Mouse (Mus musculus) limb, embryonic 12.5 days (tissue): ENCODE results near the gene Diaph3. TPM values are rescaled to one million over a fixed set of nuclear protein-coding genes. Genes with fewer than 3 reads are reported as not detected.

ENCODE experiments used
- ATAC-seq: fragments of 200-750 bp; cut with Nextera tagmentation; 2 replicates; pipeline ENCODE4 v1.8.0; 2017; ENCODE audit warnings: low read depth, moderate TSS enrichment; ENCODE audit not compliant: insufficient number of reproducible peaks, insufficient read depth, low FRiP score, low TSS enrichment
- H3K27ac ChIP-seq: fragments of 300-500 bp; sonication (generic); 2 replicates; pipeline ENCODE4 v1.5.1; 2016; ENCODE audit warnings: mild to moderate bottlenecking, moderate library complexity
- H3K27me3 ChIP-seq: fragments of 300-500 bp; sonication (generic); 2 replicates; pipeline ENCODE4 v1.6.1; 2016; ENCODE audit warnings: mild to moderate bottlenecking, moderate library complexity
- H3K36me3 ChIP-seq: fragments of 300-500 bp; sonication (generic); 2 replicates; pipeline ENCODE4 v1.6.1; 2016; ENCODE audit warnings: mild to moderate bottlenecking, moderate library complexity
- H3K4me1 ChIP-seq: fragments of 300-500 bp; sonication (generic); replicated peaks from 2 replicates; pipeline ENCODE4 v1.6.1; 2016
- H3K4me2 ChIP-seq: fragments of 300-500 bp; sonication (generic); 2 replicates; pipeline ENCODE4 v1.6.1; 2016; ENCODE audit warnings: mild to moderate bottlenecking, moderate library complexity
- H3K4me3 ChIP-seq: fragments of 300-500 bp; sonication (generic); replicated peaks from 2 replicates; pipeline ENCODE4 v1.5.1; 2016; ENCODE audit warnings: mild to moderate bottlenecking
- H3K9ac ChIP-seq: fragments of 300-500 bp; sonication (generic); replicated peaks from 2 replicates; pipeline ENCODE4 v1.6.1; 2016; ENCODE audit warnings: mild to moderate bottlenecking, moderate library complexity
- H3K9me3 ChIP-seq: fragments of 300-500 bp; sonication (generic); 2 replicates; pipeline ENCODE4 v1.6.1; 2016; ENCODE audit warnings: mild to moderate bottlenecking, moderate library complexity
- WGBS: fragments of 180-500 bp; shearing (Covaris S2); methylation state at CpG from one replicate; pipeline ENCODE4 v1.1.7; 2016; 5-methylcytosine and 5-hydroxymethylcytosine counted together
- polyA plus RNA-seq: library from polyadenylated mRNA; unstranded; fragments of >200 nt; fragmentation: Nextera tagmentation; extraction: Ambion mirVana; gene quantifications from 2 replicates; pipeline ENCODE4 v1.2.1, GENCODE M21; 2016

Diaph3 gene
- polyA plus RNA-seq, 1 experiment from 2014 or later, result 10.7 TPM

- Histone ChIP-seq H3K4me3 (no peak overlapping the region), H3K27me3 (no peaks in the 10 kb centered on the region), H3K27ac (no peak overlapping the region), H3K4me2 (no peak overlapping the region), H3K9me3 (no peaks in the 10 kb centered on the region), H3K36me3 (no peaks in the 10 kb centered on the region), H3K4me1 (no peaks in the 10 kb centered on the region; the same call in 1 of the 2 replicates), H3K9ac (no peak overlapping the region)
- WGBS, result 90% methylated on average over 3 of the region's 3 CpGs
- no peak for ATAC-seq
Observed at GRCm38 (mm10) chr14:86844075-86844474, 297.0 kb downstream of the Diaph3 start.

DNA sequence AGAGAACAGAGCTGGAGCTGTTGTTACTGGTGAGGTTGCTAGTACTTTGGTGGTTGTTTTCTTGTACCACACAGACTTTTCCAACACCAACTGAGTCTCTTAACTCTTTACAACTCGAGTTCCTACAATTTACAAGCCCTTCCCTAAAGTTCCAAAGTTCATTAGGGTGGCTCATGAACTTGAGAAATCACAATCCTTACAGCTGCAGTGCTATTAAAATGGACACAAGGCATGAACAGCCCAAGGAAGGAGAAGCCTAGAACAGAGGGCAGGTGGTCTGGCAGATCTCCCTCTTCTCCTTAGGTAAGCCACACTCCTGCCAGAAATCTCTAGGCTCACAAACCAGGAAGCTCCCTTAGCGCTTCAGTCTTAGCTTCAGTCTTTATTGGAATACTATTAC lies 303.4 kb downstream of the Diaph3 start:
- H3K4me1 ChIP-seq, result peaks cover 2% of the 10 kb centered on the region
- H3K27ac ChIP-seq, result no peak overlapping the region
- H3K4me3 ChIP-seq, result no peak overlapping the region
- ATAC-seq, result no peak
- no peaks in the 10 kb centered on the region for H3K27me3 ChIP-seq
- H3K9ac ChIP-seq, result no peak overlapping the region
- no peaks in the 10 kb centered on the region for H3K9me3 ChIP-seq
- no peaks in the 10 kb centered on the region for H3K36me3 ChIP-seq
- no peak overlapping the region for H3K4me2 ChIP-seq
- WGBS, result 48% methylated on average over 2 of the region's 2 CpGs

DNA sequence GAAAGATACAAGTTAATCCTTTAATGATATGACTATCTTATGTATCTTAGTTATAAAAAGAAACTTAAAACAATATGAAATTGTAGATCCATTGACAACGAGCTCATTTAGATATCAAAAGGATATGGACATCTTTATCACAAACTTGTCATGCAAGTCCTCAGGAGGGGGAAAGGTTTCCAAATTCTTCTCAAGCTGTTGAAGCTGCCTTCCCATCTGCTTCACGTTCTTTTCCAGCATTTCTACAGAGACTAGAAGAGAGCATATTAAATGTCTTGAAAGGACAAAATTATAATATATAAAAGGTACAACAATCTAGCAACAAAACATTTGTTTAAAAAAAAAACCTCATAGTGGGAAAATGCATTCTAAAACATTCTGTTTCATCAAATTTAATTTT lies 306.2 kb downstream of the Diaph3 start:
- Histone ChIP-seq H3K9me3 (no peaks in the 10 kb centered on the region), H3K4me1 (peaks cover 2% of the 10 kb centered on the region), H3K36me3 (no peaks in the 10 kb centered on the region), H3K27ac (no peak overlapping the region), H3K4me2 (no peak overlapping the region), H3K27me3 (no peaks in the 10 kb centered on the region), H3K9ac (no peak overlapping the region), H3K4me3 (no peak overlapping the region)
- 90% methylated on average over 2 of the region's 2 CpGs for WGBS
- ATAC-seq, result no peak

- no peaks in the 10 kb centered on the region for H3K36me3 ChIP-seq
- no peaks in the 10 kb centered on the region for H3K9me3 ChIP-seq
- H3K27ac ChIP-seq, result no peak overlapping the region
- H3K27me3 ChIP-seq, result no peaks in the 10 kb centered on the region
- WGBS, result 78% methylated on average over 6 of the region's 6 CpGs
- no peak for ATAC-seq
- no peak overlapping the region for H3K4me2 ChIP-seq
- no peak overlapping the region for H3K4me3 ChIP-seq
- H3K9ac ChIP-seq, result no peak overlapping the region
- peaks cover 2% of the 10 kb centered on the region for H3K4me1 ChIP-seq
Observed at GRCm38 (mm10) chr14:86834269-86834668, 306.8 kb downstream of the Diaph3 start.

GRCm38 (mm10) chr14:86833003-86833402 lies 308.0 kb downstream of the Diaph3 start:
- no peaks in the 10 kb centered on the region for H3K9me3 ChIP-seq
- no peak overlapping the region for H3K4me2 ChIP-seq
- no peak overlapping the region for H3K4me3 ChIP-seq
- H3K36me3 ChIP-seq, result no peaks in the 10 kb centered on the region
- H3K9ac ChIP-seq, result no peak overlapping the region
- WGBS, result 40% methylated on average over 4 of the region's 4 CpGs
- H3K4me1 ChIP-seq, result peaks cover 2% of the 10 kb centered on the region; the same call in 1 of the 2 replicates
- no peak for ATAC-seq
- no peak overlapping the region for H3K27ac ChIP-seq
- H3K27me3 ChIP-seq, result no peaks in the 10 kb centered on the region

- ATAC-seq, result no peak
- H3K4me3 ChIP-seq, result no peak overlapping the region
- H3K27ac ChIP-seq, result no peak overlapping the region
- H3K9me3 ChIP-seq, result no peaks in the 10 kb centered on the region
- H3K36me3 ChIP-seq, result no peaks in the 10 kb centered on the region
- no peak overlapping the region for H3K9ac ChIP-seq
- no peak overlapping the region for H3K4me2 ChIP-seq
- no peaks in the 10 kb centered on the region for H3K4me1 ChIP-seq
- 96% methylated on average over 4 of the region's 4 CpGs for WGBS
- H3K27me3 ChIP-seq, result no peaks in the 10 kb centered on the region
Observed at GRCm38 (mm10) chr14:86816246-86816645, 324.8 kb downstream of the Diaph3 start.

GRCm38 (mm10) chr14:86788880-86789641 lies 352.0 kb downstream of the Diaph3 start:
- Histone ChIP-seq H3K27ac (no peak overlapping the region), H3K4me2 (no peak overlapping the region), H3K27me3 (no peaks in the 10 kb centered on the region), H3K9ac (no peak overlapping the region), H3K9me3 (no peaks in the 10 kb centered on the region), H3K4me1 (peaks cover 3% of the 10 kb centered on the region; the same call in 1 of the 2 replicates), H3K4me3 (no peak overlapping the region), H3K36me3 (no peaks in the 10 kb centered on the region)
- ATAC-seq, result no peak
- WGBS, result 86% methylated on average over 6 of the region's 6 CpGs

DNA sequence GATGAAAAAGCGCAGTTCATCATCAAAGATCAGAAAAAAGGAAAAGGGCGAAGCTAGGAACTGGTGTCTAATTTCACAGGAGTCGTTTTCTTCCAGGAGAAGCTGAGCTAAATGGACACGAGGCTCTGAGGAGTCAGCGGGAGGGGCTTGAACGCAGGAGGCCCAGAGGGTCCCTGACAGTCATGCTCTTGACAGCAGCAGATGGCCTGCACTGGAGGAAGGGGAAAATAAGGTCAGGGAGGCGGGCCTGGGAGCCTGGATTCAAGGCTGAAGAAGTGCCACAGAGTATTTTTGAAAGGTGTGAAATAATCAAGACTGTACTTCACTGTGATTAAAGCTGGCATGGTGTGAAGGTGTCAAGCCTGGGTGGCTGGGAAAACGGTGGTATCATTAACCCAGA lies 354.2 kb downstream of the Diaph3 start:
- Histone ChIP-seq H3K4me3 (no peak overlapping the region), H3K9me3 (no peaks in the 10 kb centered on the region), H3K4me2 (no peak overlapping the region), H3K4me1 (peaks cover 3% of the 10 kb centered on the region; the same call in 1 of the 2 replicates), H3K36me3 (no peaks in the 10 kb centered on the region), H3K27me3 (no peaks in the 10 kb centered on the region), H3K27ac (no peak overlapping the region), H3K9ac (no peak overlapping the region)
- WGBS, result 12% methylated on average over 8 of the region's 8 CpGs
- no peak for ATAC-seq

- Histone ChIP-seq H3K4me2 (no peak overlapping the region), H3K9ac (no peak overlapping the region), H3K27ac (no peak overlapping the region), H3K4me3 (no peak overlapping the region), H3K36me3 (no peaks in the 10 kb centered on the region), H3K27me3 (no peaks in the 10 kb centered on the region), H3K9me3 (no peaks in the 10 kb centered on the region), H3K4me1 (peaks cover 5% of the 10 kb centered on the region; the same call in 1 of the 2 replicates)
- 74% methylated on average over 6 of the region's 6 CpGs for WGBS
- no peak for ATAC-seq
Observed at GRCm38 (mm10) chr14:86781553-86782273, 359.3 kb downstream of the Diaph3 start.

DNA sequence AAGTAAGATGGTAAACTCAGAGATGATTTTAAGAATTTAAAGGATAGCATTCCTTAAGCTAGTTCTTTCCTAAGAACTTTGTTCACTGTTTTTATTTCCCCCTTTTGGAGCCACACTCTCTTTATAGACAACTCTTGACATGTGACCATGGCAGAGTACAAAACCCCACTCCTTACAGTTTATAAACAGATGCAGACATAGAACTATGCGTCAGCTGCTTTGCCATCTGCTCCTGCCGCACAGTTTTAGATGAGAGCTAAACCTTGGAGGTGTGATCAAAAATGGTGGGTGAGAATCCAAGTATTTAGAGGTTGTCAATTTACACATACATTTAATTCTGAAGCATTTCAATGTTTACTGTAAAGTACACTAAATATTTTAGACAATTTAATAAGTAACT lies 367.7 kb downstream of the Diaph3 start:
- Histone ChIP-seq H3K9me3 (no peaks in the 10 kb centered on the region), H3K27ac (no peak overlapping the region), H3K27me3 (no peaks in the 10 kb centered on the region), H3K9ac (no peak overlapping the region), H3K4me2 (no peak overlapping the region), H3K36me3 (no peaks in the 10 kb centered on the region), H3K4me1 (peaks cover 5% of the 10 kb centered on the region; the same call in 1 of the 2 replicates), H3K4me3 (no peak overlapping the region)
- no peak for ATAC-seq
- WGBS, result 74% methylated on average over 2 of the region's 2 CpGs

DNA sequence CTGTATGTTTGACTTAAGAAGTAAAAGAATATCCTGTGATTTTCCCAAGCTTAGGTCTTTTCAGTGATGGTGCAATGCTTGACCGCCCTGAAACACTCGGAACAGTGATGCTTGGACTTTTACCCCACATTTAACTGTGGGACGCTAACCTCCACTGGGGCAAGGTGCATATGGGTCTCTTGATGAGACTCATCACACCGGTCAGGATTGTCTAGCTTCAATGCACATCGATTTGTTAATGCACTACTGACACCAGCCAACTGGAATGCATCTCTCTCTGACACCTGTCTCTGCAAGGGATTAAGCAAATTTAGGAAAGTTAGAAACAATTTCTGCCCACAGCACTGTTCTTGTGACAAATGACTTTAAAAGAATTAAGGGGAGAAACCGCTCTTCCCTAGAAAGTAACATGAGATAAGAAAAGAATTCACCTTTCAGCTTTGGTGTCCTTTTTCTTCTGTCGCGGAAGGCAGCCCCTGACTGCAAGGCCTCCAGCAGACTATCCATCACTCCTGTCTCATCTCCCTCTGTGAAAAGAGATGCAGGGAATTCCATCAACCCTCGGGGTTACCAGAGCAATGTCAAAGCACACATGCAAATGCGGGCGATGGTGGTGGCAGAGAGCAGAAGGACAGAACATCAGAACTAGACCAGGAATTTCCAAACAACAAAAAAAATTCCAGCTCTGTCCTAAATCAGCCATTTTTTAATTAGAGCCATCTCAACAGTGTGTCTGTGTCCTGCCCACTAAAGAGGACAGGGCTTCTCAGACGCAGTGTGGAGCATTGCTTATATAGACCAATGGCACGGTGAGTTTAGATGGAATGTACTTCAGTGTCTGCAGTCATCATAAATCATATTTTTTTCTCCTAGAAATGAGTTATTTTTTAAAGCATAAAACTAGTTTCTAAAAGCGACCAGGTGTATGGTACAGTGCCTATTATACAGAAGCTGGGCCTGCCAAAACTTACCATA lies 368.6 kb downstream of the Diaph3 start:
- ATAC-seq, result no peak
- 63% methylated on average over 14 of the region's 14 CpGs for WGBS

More for the DNA sequence above, 368.6 kb downstream of the Diaph3 start:
- Histone ChIP-seq H3K27ac (no peak overlapping the region), H3K27me3 (no peaks in the 10 kb centered on the region), H3K4me2 (no peak overlapping the region), H3K36me3 (no peaks in the 10 kb centered on the region), H3K9ac (no peak overlapping the region), H3K4me3 (no peak overlapping the region), H3K9me3 (no peaks in the 10 kb centered on the region), H3K4me1 (peaks cover 4% of the 10 kb centered on the region; the same call in 1 of the 2 replicates)
